Mouse (Mus musculus) hindbrain, embryonic 14.5 days (tissue): ENCODE data around the gene Uqcrh. TPM values are rescaled to one million over a fixed set of nuclear protein-coding genes. Genes with fewer than 3 reads are reported as not detected.

ENCODE experiments used
- ATAC-seq: fragments of 200-750 bp; cut with Nextera tagmentation; 2 replicates; pipeline ENCODE4 v1.8.0; 2017; ENCODE audit warnings: moderate number of reproducible peaks, mild to moderate bottlenecking, moderate TSS enrichment, moderate library complexity; ENCODE audit not compliant: low FRiP score
- DNase-seq: peaks from one replicate; pipeline ENCODE4 v3.0.0-alpha.2; 2015; ENCODE audit warnings: low spot score
- H3K27ac ChIP-seq: fragments of 300-500 bp; sonication (generic); 2 replicates; pipeline ENCODE4 v1.5.1; 2014; ENCODE audit warnings: mild to moderate bottlenecking, moderate library complexity
- H3K27me3 ChIP-seq: fragments of 300-500 bp; sonication (generic); 2 replicates; pipeline ENCODE4 v1.6.1; 2014; ENCODE audit warnings: mild to moderate bottlenecking, low read length, mixed read lengths; ENCODE audit not compliant: control insufficient read depth, insufficient read depth
- H3K36me3 ChIP-seq: fragments of 300-500 bp; sonication (generic); replicated peaks from 2 replicates; pipeline ENCODE4 v1.6.1; 2014; ENCODE audit not compliant: control insufficient read depth, insufficient read depth
- H3K4me1 ChIP-seq: fragments of 300-500 bp; sonication (generic); replicated peaks from 2 replicates; pipeline ENCODE4 v1.6.1; 2014; ENCODE audit warnings: antibody characterized with exemption, low read length, mixed read lengths; ENCODE audit not compliant: control insufficient read depth, insufficient read depth
- H3K4me2 ChIP-seq: fragments of 300-500 bp; sonication (generic); replicated peaks from 2 replicates; pipeline ENCODE4 v1.6.1; 2014; ENCODE audit warnings: mild to moderate bottlenecking, moderate library complexity
- H3K4me3 ChIP-seq: fragments of 300-500 bp; sonication (generic); replicated peaks from 2 replicates; pipeline ENCODE4 v1.5.1; 2014; ENCODE audit warnings: mild to moderate bottlenecking, low read length
- H3K9ac ChIP-seq: fragments of 300-500 bp; sonication (generic); 2 replicates; pipeline ENCODE4 v1.6.1; 2014
- H3K9me3 ChIP-seq: fragments of 300-500 bp; sonication (generic); 2 replicates; pipeline ENCODE4 v1.6.1; 2016; ENCODE audit warnings: low read length; ENCODE audit not compliant: control insufficient read depth
- WGBS: fragments of 180-500 bp; shearing (Covaris S2); extraction: QIAGEN DNeasy Blood & Tissue Kit; methylation state at CpG from one replicate; pipeline ENCODE4 v1.1.7; 2014; 5-methylcytosine and 5-hydroxymethylcytosine counted together
- polyA plus RNA-seq: library from polyadenylated mRNA; unstranded; fragments of >200 nt; fragmentation: Nextera tagmentation; extraction: Ambion mirVana; gene quantifications from 2 replicates; pipeline ENCODE4 v1.2.1, GENCODE M21; 2014

Gene Uqcrh
- polyA plus RNA-seq = 438 and 513 TPM in 2 replicates

GRCm38 (mm10) chr4:116074861-116075620 is at the start of gene Uqcrh, which contains the start of gene Lrrc41:
TSS of gene Uqcrh (minus strand) at chr4:116075071.
TSS of gene Lrrc41 (plus strand) at chr4:116075269.
- WGBS = under 1% methylated on average over 55 of the region's 55 CpGs
- H3K4me1 ChIP-seq = peaks cover 32% of the 10 kb centered on the region
- no peaks in the 10 kb centered on the region for H3K27me3 ChIP-seq
- H3K4me2 ChIP-seq = peak within 1 kb of the TSS; percentile 95
- H3K27ac ChIP-seq = peak within 1 kb of the TSS; percentile 93
- peaks cover 15% of the 10 kb centered on the region for H3K36me3 ChIP-seq
- H3K4me3 ChIP-seq = peak within 1 kb of the TSS; percentile 94
- H3K9me3 ChIP-seq = no peaks in the 10 kb centered on the region
- ATAC-seq = peak; percentile 95
- peak; percentile 96 for DNase-seq
- H3K9ac ChIP-seq = peak within 1 kb of the TSS; percentile 98

- Histone ChIP-seq H3K27ac (peak within 1 kb of the TSS; percentile 56; the same call in 1 of the 2 replicates), H3K9me3 (no peaks in the 10 kb centered on the region), H3K9ac (peak within 1 kb of the TSS; percentile 71), H3K4me1 (peaks cover 7% of the 10 kb centered on the region; the same call in 1 of the 2 replicates), H3K4me2 (peak within 1 kb of the TSS; percentile 67), H3K36me3 (no peaks in the 10 kb centered on the region), H3K4me3 (peak within 1 kb of the TSS; percentile 46), H3K27me3 (no peaks in the 10 kb centered on the region)
- ATAC-seq (peak; percentile 96), DNase-seq (peak; percentile 91)
- 6% methylated on average over 24 of the region's 24 CpGs for WGBS
These were observed 49.0 kb upstream of the Uqcrh start, which contains the start of the genes Rad54l and Pomgnt1 for GRCm38 (mm10) chr4:116123602-116124519. TSS of gene Rad54l (minus strand) at chr4:116123690. TSS of gene Pomgnt1 (plus strand) at chr4:116123840.

- Histone ChIP-seq H3K4me2 (peak overlapping the region; percentile 67), H3K9ac (no peak overlapping the region), H3K4me3 (peak overlapping the region; percentile 46), H3K4me1 (peaks cover 7% of the 10 kb centered on the region; the same call in 1 of the 2 replicates), H3K27ac (no peak overlapping the region), H3K36me3 (no peaks in the 10 kb centered on the region), H3K27me3 (no peaks in the 10 kb centered on the region), H3K9me3 (no peaks in the 10 kb centered on the region)
- ATAC-seq (no peak), DNase-seq (no peak)
- WGBS = 3% methylated on average over 1 of the region's 1 CpGs
These were observed 47.9 kb upstream of the Uqcrh start for GRCm38 (mm10) chr4:116122762-116123161.

- Histone ChIP-seq H3K4me1 (no peaks in the 10 kb centered on the region), H3K27me3 (no peaks in the 10 kb centered on the region), H3K36me3 (0 out of 2 replicates have a peak, but pooled peaks cover 3% of the 10 kb centered on the region), H3K4me3 (no peak overlapping the region), H3K9me3 (no peaks in the 10 kb centered on the region), H3K4me2 (no peak overlapping the region), H3K27ac (no peak overlapping the region), H3K9ac (no peak overlapping the region)
- 54% methylated on average over 2 of the region's 2 CpGs for WGBS
- DNase-seq = no peak
- ATAC-seq = no peak
These were observed 36.6 kb upstream of the Uqcrh start for GRCm38 (mm10) chr4:116111486-116111885.

- 98% methylated on average over 6 of the region's 6 CpGs for WGBS
- no peak for ATAC-seq
- Histone ChIP-seq H3K4me3 (no peak overlapping the region), H3K9me3 (no peaks in the 10 kb centered on the region), H3K27me3 (no peaks in the 10 kb centered on the region), H3K4me1 (no peaks in the 10 kb centered on the region), H3K9ac (no peak overlapping the region), H3K4me2 (no peak overlapping the region), H3K36me3 (0 out of 2 replicates have a peak, but pooled peaks cover 3% of the 10 kb centered on the region), H3K27ac (no peak overlapping the region)
- no peak for DNase-seq
These were observed 35.8 kb upstream of the Uqcrh start for GRCm38 (mm10) chr4:116110695-116111094.

GRCm38 (mm10) chr4:116105278-116105677 is 30.4 kb upstream of the Uqcrh start:
- Histone ChIP-seq H3K36me3 (0 out of 2 replicates have a peak, but pooled peaks cover 3% of the 10 kb centered on the region), H3K4me2 (no peak overlapping the region), H3K4me1 (no peaks in the 10 kb centered on the region), H3K27ac (no peak overlapping the region), H3K9me3 (no peaks in the 10 kb centered on the region), H3K9ac (no peak overlapping the region), H3K27me3 (no peaks in the 10 kb centered on the region), H3K4me3 (no peak overlapping the region)
- ATAC-seq = no peak
- 95% methylated on average over 5 of the region's 5 CpGs for WGBS
- no peak for DNase-seq

GRCm38 (mm10) chr4:116100959-116101358 is 26.1 kb upstream of the Uqcrh start:
- Histone ChIP-seq H3K4me2 (no peak overlapping the region), H3K36me3 (peaks cover 41% of the 10 kb centered on the region), H3K27ac (no peak overlapping the region), H3K4me1 (no peaks in the 10 kb centered on the region), H3K9me3 (no peaks in the 10 kb centered on the region), H3K9ac (no peak overlapping the region), H3K27me3 (no peaks in the 10 kb centered on the region), H3K4me3 (no peak overlapping the region)
- DNase-seq (no peak), ATAC-seq (no peak)
- WGBS = 90% methylated on average over 7 of the region's 7 CpGs

- no peak for DNase-seq
- H3K4me2 ChIP-seq = no peak overlapping the region
- no peak overlapping the region for H3K4me3 ChIP-seq
- H3K4me1 ChIP-seq = no peaks in the 10 kb centered on the region
- no peak overlapping the region for H3K27ac ChIP-seq
- H3K27me3 ChIP-seq = no peaks in the 10 kb centered on the region
- H3K9ac ChIP-seq = no peak overlapping the region
- peaks cover 79% of the 10 kb centered on the region for H3K36me3 ChIP-seq
- WGBS = 88% methylated on average over 8 of the region's 8 CpGs
- ATAC-seq = no peak
- no peaks in the 10 kb centered on the region for H3K9me3 ChIP-seq
These were observed 22.3 kb upstream of the Uqcrh start for GRCm38 (mm10) chr4:116097211-116097610.

GRCm38 (mm10) chr4:116096291-116096690 is 21.4 kb upstream of the Uqcrh start:
- H3K9me3 ChIP-seq = no peaks in the 10 kb centered on the region
- H3K4me1 ChIP-seq = no peaks in the 10 kb centered on the region
- H3K4me2 ChIP-seq = no peak overlapping the region
- DNase-seq (no peak), ATAC-seq (no peak)
- H3K27ac ChIP-seq = no peak overlapping the region
- no peak overlapping the region for H3K9ac ChIP-seq
- H3K4me3 ChIP-seq = no peak overlapping the region
- no peaks in the 10 kb centered on the region for H3K27me3 ChIP-seq
- WGBS = 93% methylated on average over 10 of the region's 10 CpGs
- peaks cover 88% of the 10 kb centered on the region for H3K36me3 ChIP-seq
